Mouse (Mus musculus) liver, embryonic 14.5 days (tissue): ENCODE measurements around the gene Zfpm1. TPM values are rescaled to one million over a fixed set of nuclear protein-coding genes. Genes with fewer than 3 reads are reported as not detected.

ENCODE experiments used
- ATAC-seq: fragments of 200-750 bp; cut with Nextera tagmentation; 2 replicates; pipeline ENCODE4 v1.8.0; 2017; ENCODE audit warnings: moderate number of reproducible peaks, mild to moderate bottlenecking, moderate library complexity; ENCODE audit not compliant: insufficient read depth
- DNase-seq, 3 experiments: peaks; one replicate each; pipeline ENCODE4 v3.0.0-alpha.2; 2012 to 2013; ENCODE audit warnings: low read depth in 3 of 3, low spot score in 3 of 3
- H3K27ac ChIP-seq: fragments of 300-500 bp; sonication (generic); 2 replicates; pipeline ENCODE4 v1.5.1; 2014; ENCODE audit warnings: moderate library complexity, mild to moderate bottlenecking, control low read depth, inconsistent platforms
- H3K27me3 ChIP-seq: fragments of 300-500 bp; sonication (generic); 2 replicates; pipeline ENCODE4 v1.6.1; 2014; ENCODE audit warnings: mild to moderate bottlenecking, low read length, moderate library complexity; ENCODE audit not compliant: control insufficient read depth, insufficient read depth
- H3K36me3 ChIP-seq: fragments of 300-500 bp; sonication (generic); replicated peaks from 2 replicates; pipeline ENCODE4 v1.6.1; 2014; ENCODE audit warnings: low read depth; ENCODE audit not compliant: control insufficient read depth, insufficient read depth
- H3K4me1 ChIP-seq, 2 experiments: fragments of 200-500 bp in 1 of 2; fragments of 300-500 bp in 1 of 2; sonication (generic) in 1 of 2; replicated peaks; 2 replicates each; pipeline ENCODE4 v1.6.1; 2012 to 2014; ENCODE audit warnings: antibody characterized with exemption in 1 of 2, inconsistent platforms in 1 of 2, low read length in 1 of 2; ENCODE audit not compliant: control insufficient read depth in 2 of 2, insufficient read depth in 2 of 2
- H3K4me2 ChIP-seq: fragments of 300-500 bp; sonication (generic); 2 replicates; pipeline ENCODE4 v1.6.1; 2014; ENCODE audit warnings: low read depth, mild to moderate bottlenecking, control low read depth, moderate library complexity
- H3K4me3 ChIP-seq, 2 experiments: fragments of 200-500 bp in 1 of 2; fragments of 300-500 bp in 1 of 2; sonication (generic) in 1 of 2; 2 replicates each; pipeline ENCODE4 v1.5.1; 2012 to 2014; ENCODE audit warnings: low read depth in 2 of 2, low read length in 2 of 2, mild to moderate bottlenecking in 2 of 2, control low read depth in 1 of 2, inconsistent platforms in 1 of 2, moderate library complexity in 1 of 2; ENCODE audit not compliant: insufficient read depth in 1 of 2
- H3K9ac ChIP-seq: fragments of 300-500 bp; sonication (generic); replicated peaks from 2 replicates; pipeline ENCODE4 v1.6.1; 2014; ENCODE audit warnings: mild to moderate bottlenecking, control low read depth, moderate library complexity
- H3K9me3 ChIP-seq: fragments of 300-500 bp; sonication (generic); 2 replicates; pipeline ENCODE4 v1.6.1; 2016; ENCODE audit warnings: low read length, mixed read lengths; ENCODE audit not compliant: control insufficient read depth
- CTCF ChIP-seq: IDR thresholded peaks from 2 replicates; pipeline ENCODE4 v1.5.1; 2016; ENCODE audit warnings: antibody characterized with exemption, low read depth, control low read depth
- EP300 ChIP-seq: IDR thresholded peaks from 2 replicates; pipeline ENCODE4 v1.6.1; 2016; ENCODE audit warnings: antibody characterized with exemption, low read depth
- WGBS: fragments of 180-500 bp; shearing (Covaris S2); extraction: QIAGEN DNeasy Blood & Tissue Kit; methylation state at CpG from one replicate; pipeline ENCODE4 v1.1.7; 2014; ENCODE audit not compliant: insufficient replicate concordance; 5-methylcytosine and 5-hydroxymethylcytosine counted together
- polyA plus RNA-seq, 2 experiments: library from polyadenylated mRNA; depleted of rRNA in 1 of 2; stranded (reverse) in 1 of 2; unstranded in 1 of 2; fragments of >200 nt; fragmentation: Nextera tagmentation in 1 of 2; extraction: Ambion mirVana in 1 of 2; gene quantifications; 2 replicates each; pipeline versions ENCODE4 v1.2.1 to v1.2.3; 2012 to 2014

Zfpm1 gene
- polyA plus RNA-seq, 2 experiments = 13.3 to 69.6 TPM

DNA sequence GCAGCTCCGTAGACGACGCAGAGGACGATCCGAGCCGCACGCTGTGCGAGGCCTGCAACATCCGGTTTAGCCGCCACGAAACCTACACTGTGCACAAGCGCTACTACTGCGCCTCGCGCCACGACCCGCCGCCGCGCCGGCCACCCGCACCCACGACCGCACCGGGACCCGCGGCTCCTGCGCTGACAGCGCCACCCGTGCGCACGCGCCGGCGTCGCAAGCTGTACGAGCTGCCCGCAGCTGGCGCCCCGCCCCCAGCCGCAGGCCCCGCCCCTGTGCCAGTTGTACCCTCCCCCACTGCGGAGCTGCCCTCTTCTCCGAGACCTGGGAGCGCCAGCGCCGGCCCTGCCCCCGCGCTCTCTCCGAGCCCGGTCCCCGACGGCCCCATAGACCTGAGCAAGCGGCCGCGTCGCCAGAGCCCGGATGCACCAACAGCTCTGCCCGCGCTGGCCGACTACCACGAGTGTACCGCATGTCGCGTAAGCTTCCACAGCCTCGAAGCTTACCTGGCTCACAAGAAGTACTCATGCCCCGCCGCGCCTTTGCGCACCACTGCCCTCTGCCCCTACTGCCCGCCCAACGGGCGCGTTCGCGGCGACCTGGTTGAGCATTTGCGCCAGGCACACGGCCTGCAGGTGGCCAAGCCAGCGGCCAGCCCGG lies 54.4 kb downstream of the Zfpm1 start:
- H3K9ac ChIP-seq = no peak overlapping the region
- TF ChIP-seq CTCF = no peak
- no peak for TF ChIP-seq EP300
- H3K36me3 ChIP-seq = peaks cover 75% of the 10 kb centered on the region
- H3K4me1 ChIP-seq = peaks cover under 1 to 17% of the 10 kb centered on the region in 2 experiments; a peak in 3 of 4 replicates
- H3K4me2 ChIP-seq = no peak overlapping the region
- no peaks in the 10 kb centered on the region for H3K27me3 ChIP-seq
- H3K4me3 ChIP-seq = no peak overlapping the region
- DNase-seq = no peak
- WGBS = 77% methylated on average over 81 of the region's 81 CpGs
- no peak for ATAC-seq
- no peak overlapping the region for H3K27ac ChIP-seq
- peaks cover 11% of the 10 kb centered on the region for H3K9me3 ChIP-seq

DNA sequence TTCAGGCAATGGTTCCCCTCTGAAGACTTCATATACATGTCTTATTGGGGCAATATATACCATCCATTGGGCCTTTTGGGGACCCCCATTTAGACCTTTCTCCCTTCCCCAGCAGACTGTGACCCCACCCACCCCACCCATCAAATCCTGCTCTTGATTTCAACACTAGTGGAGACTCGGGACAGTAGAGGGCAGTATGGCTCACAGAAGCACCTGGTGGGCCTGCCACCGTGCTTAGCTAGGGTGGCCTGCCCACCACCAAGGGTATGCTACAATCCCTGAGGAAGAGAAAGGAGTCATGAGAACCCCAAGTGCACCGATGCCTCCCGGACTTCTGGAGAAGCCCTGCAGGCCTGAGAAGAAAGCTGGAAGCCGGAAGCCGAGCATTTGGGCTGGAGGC lies 56.9 kb downstream of the Zfpm1 start:
- 80% methylated on average over 6 of the region's 6 CpGs for WGBS

DNA sequence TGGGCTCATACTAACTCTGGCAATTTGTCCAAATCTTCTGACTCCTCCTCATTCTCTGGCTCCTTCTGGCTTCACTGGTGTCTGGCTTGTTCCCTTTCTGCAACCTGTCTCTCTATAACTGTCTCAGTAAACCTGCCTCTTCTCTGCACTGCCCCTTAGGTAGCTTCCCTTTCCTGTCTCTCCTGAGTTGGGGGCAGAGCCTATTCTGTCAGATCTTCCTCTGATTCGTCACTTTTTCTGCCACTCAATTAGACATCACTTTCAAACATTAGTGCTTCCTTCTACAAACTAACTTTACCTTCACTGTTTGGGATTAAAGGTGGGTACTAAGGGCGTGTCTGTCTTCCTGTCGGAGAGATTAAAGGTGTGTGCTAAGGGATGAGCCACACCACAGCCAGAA lies 58.8 kb downstream of the Zfpm1 start:
- ATAC-seq (no peak), DNase-seq (no peak)
- Histone ChIP-seq H3K4me3 (no peak overlapping the region), H3K9ac (no peak overlapping the region), H3K4me2 (no peak overlapping the region), H3K36me3 (peaks cover 33% of the 10 kb centered on the region), H3K4me1 (peaks cover 33 to 46% of the 10 kb centered on the region in 2 experiments), H3K27ac (no peak overlapping the region), H3K27me3 (no peaks in the 10 kb centered on the region), H3K9me3 (peaks cover 10% of the 10 kb centered on the region)
- 69% methylated on average over 3 of the region's 3 CpGs for WGBS
- TF ChIP-seq EP300 (no peak), CTCF (no peak)

More for the DNA sequence above, 56.9 kb downstream of the Zfpm1 start:
- H3K36me3 ChIP-seq = peaks cover 52% of the 10 kb centered on the region
- H3K9me3 ChIP-seq = peaks cover 11% of the 10 kb centered on the region
- H3K27me3 ChIP-seq = no peaks in the 10 kb centered on the region
- H3K4me1 ChIP-seq = peaks cover 19 to 30% of the 10 kb centered on the region in 2 experiments
- no peak overlapping the region for H3K27ac ChIP-seq
- DNase-seq (no peak), ATAC-seq (no peak)
- H3K4me3 ChIP-seq = no peak overlapping the region
- H3K4me2 ChIP-seq = no peak overlapping the region
- H3K9ac ChIP-seq = no peak overlapping the region
- no peak for TF ChIP-seq EP300
- TF ChIP-seq CTCF = peak; percentile 44

DNA sequence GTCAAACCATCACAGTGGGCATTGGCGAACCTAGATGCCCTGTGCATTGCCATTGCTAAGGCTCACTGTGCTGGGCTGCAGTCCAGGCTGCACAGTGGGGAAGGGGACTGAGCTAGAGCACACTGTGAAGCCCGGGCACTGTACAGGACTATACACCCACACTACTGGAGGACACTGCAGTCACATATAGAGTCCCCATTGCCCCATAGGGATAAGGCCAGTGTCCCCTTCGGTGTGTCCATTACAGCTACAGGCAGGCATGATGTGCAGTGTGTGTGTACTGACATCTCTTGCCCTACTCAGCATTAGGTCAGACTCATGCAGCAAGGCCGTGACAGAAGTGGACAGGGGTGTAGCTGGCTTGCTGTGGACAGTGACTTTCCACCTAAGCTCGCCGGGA lies 59.8 kb downstream of the Zfpm1 start:
- H3K36me3 ChIP-seq = peaks cover 22% of the 10 kb centered on the region
- H3K9me3 ChIP-seq = no peaks in the 10 kb centered on the region; the same call in 1 of the 2 replicates
- ATAC-seq = peak; percentile 4; the same call in 1 of the 2 replicates
- TF ChIP-seq EP300 = no peak
- no peak; the same call in 1 of the 2 replicates for TF ChIP-seq CTCF
- H3K27me3 ChIP-seq = no peaks in the 10 kb centered on the region
- no peak overlapping the region for H3K27ac ChIP-seq
- DNase-seq = no peak
- no peak overlapping the region for H3K4me2 ChIP-seq
- peaks cover 33 to 48% of the 10 kb centered on the region in 2 experiments for H3K4me1 ChIP-seq
- no peak overlapping the region for H3K4me3 ChIP-seq
- WGBS = 62% methylated on average over 6 of the region's 6 CpGs
- no peak overlapping the region for H3K9ac ChIP-seq

DNA sequence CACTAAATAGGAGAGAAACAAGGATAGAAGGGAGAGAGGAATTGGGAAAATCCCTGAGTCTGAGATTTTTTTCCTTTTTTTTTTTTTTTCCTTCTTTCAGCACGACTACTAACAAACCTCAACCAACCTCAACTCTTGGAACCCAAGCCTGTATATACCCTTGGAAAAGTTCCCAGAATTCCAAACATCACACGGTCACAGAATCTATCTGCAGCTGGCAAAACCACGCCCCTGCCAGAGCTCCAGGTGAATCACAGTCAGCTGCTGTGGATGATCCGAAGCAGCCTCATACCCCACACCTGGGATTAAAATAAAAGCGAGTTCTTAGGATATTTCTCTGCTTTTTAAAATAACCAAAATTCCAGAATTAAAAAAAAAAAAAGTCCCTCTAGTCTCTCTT lies 60.4 kb downstream of the Zfpm1 start:
- DNase-seq = no peak
- H3K4me3 ChIP-seq = no peak overlapping the region
- no peak overlapping the region for H3K9ac ChIP-seq
- WGBS = 40% methylated on average over 5 of the region's 5 CpGs
- no peak for TF ChIP-seq EP300
- no peak for TF ChIP-seq CTCF
- H3K36me3 ChIP-seq = peaks cover 17% of the 10 kb centered on the region
- H3K4me1 ChIP-seq = peaks cover 33 to 48% of the 10 kb centered on the region in 2 experiments
- H3K27ac ChIP-seq = no peak overlapping the region
- H3K9me3 ChIP-seq = no peaks in the 10 kb centered on the region
- no peaks in the 10 kb centered on the region for H3K27me3 ChIP-seq
- no peak for ATAC-seq
- peak overlapping the region; percentile 73; the same call in 1 of the 2 replicates for H3K4me2 ChIP-seq
